Mouse (Mus musculus): ENCODE results near the gene Atp1a1.

Atp1a1 gene

DNA sequence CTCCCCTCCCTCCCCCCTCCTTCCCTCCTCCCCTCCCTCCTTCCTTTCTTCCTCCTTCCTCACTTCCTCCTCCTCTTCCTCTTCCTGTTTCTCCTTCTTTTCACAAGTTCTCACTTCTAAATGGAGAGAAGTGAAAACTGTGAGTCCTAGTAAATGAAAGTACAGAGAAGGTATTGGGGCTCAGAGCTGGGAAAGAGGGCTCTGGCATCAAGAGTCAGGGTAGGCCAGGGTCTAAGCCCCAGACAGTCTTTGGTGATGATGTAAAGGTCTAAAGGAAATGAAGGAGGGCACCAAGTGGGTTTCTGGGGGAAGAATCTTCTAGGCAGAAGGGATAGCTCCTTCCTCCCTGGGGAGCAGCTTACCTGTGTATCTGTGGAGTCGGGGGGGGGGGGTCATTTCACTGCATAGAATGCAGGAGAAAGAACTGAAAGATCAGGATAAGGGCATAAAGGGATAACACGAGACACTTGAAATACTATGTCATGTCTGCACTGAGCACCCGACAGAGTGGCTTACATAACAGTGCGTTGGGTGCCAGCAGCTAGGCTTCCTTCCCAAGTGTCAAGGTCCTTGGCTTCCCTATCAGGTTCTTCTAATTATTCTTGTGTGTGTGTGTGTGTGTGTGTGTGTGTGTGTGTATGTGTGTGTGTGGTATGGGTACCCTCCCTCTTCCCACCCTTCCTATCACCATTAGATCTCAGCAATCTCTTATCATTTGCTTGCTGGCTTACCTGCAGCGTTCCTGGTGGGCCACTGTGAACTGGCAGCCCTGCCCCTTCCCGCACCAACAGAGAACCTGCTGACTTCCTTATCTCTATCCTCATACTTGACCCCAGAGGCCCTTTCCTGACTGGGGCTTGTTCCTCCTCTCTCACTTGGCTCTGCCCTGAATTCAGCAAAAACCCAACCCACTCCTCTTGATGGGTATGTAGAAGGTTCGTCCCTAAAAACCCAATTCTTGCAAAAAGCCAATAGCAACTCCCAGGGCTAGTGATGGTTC lies 51.6 kb downstream of the Atp1a1 start:
- no peak for DNase-seq (ENCODE audit: low spot score)

DNA sequence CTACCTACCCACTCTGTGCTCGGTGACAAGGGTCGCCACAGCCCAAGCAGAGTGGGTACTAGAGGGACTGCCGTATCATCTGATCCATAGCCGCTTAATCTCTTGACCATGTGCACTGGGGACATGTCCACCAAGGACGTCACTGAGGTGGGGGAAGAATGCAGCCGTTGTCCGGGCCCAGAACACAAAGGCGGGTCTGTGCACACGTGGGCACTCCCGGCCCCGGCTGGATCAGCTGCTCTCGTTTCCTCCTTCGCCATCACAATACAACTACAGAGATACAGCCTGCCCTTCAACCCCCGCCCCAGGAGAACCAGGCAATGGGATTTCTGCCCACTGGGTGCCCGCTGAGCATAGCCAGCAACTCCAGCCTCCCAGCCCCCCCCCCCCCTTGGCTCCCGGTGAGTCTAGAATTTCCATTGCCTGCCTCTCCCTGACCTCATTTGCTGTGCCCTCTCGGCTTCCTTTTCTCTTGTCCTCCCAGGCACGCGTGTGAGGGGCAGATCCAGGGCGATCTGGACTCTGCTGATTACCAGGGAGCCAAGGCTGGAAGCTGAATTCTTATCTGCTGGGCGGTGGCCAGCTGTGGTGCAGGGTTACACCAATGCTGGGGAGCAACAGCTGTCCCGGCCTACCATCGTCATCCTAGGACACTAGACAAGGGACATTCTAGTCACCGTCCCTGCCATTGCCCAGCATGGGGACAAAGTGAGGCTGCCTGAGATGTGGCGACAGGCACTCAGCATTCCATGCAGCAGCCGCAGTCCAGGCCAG lies 52.8 kb downstream of the Atp1a1 start:
- no peak for DNase-seq (ENCODE audit: low spot score)

GRCm38 (mm10) chr3:101549749-101550148 lies 54.7 kb downstream of the Atp1a1 start:
- no peak for DNase-seq (ENCODE audit: low spot score)

DNA sequence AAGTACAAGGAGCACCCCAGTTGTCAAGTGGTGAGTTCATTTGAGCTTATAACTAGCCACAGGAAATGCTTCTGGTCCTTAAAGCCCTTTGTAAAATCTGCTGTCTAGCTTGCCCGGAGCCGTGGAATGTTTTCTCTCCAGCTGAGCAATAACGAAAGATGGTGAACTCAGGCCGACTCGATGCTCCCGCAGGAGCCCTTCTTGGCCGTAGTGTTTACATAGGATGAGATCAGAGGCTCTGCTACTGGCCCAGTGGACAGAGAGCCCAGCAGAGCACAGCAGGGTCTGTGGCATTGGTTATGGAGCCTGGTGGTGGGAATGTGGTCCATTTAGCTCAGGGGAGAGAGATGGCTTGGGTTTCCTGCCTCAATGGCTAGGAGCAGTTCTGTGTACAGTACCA lies 60.4 kb downstream of the Atp1a1 start:
- no peak for DNase-seq (ENCODE audit: low spot score)

- DNase-seq (ENCODE audit: low spot score), result no peak
Measured at GRCm38 (mm10) chr3:101541571-101541970, 62.9 kb downstream of the Atp1a1 start.

GRCm38 (mm10) chr3:101540568-101540967 lies 63.9 kb downstream of the Atp1a1 start:
- no peak for DNase-seq (ENCODE audit: low spot score)

DNA sequence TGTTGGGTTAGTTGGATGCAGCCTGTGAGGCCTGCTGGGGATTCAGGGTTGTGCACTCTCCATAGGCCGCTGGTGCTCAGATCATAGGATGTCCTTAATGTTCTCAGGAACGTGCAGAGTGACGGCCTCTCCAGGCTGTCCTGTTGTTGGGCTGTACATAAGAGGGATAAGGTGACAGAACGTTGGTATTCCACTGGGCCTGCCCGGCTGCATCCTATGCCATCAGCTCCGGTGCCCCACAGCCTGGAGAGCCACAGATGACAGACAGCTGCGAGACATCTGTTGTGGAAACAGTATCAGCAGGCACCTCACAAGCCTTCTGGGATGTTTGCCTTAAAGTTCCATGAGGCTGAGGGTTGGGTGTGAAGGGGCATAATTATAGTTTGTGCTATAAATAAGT lies 68.2 kb downstream of the Atp1a1 start:
- DNase-seq (ENCODE audit: low spot score), result no peak

DNA sequence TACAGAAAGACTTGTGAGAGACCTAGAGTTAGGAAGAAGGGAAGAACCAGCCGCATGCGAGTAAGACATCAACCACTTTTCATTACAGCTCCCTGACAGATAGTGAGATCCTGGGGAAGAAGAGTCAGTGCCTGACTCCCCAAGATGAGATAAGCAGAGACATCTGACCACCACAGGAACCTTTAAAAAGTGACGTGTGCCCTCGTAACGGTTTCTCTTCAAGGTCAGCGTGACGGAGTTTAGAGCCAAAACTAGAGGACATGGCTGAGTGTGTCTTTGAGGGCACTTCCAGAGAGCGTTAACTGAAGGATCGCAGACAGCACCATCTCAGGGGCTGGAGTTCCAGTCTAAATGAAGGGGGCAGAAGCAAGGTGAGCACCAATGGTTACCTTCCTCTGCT lies 70.2 kb downstream of the Atp1a1 start:
- no peak for DNase-seq (ENCODE audit: low spot score)

GRCm38 (mm10) chr3:101533373-101533772 lies 71.1 kb downstream of the Atp1a1 start:
- DNase-seq (ENCODE audit: low spot score), result no peak

- no peak for DNase-seq (ENCODE audit: low spot score)
Measured at GRCm38 (mm10) chr3:101530928-101531327, 73.6 kb downstream of the Atp1a1 start.

DNA sequence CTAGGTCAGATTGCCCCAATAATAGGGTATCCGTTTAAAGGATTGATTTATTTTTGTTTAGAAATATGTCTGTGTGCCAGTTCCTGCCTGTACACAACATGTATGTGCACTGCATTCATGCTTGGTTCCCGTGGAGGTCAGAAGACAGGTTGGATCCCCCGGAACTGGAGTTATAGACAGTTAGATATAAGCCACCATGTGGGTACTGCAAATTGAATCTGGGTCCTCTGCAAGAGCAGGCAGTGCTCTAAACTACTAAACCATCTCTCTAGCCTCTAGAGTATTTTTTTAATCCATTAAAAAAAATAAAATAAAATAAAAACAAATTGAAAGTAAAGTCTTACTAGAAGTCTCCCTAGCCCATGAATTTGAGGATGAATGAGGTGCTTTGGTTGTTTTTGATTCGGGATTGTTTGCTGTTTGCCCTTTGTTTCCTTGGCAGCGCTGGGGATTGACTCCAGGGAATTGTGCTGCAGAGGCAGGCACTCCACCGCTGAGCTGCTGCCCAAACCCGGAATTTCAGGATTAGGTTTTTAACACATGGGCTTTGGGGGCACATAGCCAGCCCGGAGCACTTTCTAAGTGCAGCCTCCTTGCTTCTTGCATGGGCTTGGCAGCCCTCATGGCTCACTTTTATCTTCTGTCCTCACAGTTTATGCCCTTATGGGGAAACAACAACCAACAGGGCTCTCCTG lies 75.4 kb downstream of the Atp1a1 start:
- no peak for DNase-seq (ENCODE audit: low spot score)

DNA sequence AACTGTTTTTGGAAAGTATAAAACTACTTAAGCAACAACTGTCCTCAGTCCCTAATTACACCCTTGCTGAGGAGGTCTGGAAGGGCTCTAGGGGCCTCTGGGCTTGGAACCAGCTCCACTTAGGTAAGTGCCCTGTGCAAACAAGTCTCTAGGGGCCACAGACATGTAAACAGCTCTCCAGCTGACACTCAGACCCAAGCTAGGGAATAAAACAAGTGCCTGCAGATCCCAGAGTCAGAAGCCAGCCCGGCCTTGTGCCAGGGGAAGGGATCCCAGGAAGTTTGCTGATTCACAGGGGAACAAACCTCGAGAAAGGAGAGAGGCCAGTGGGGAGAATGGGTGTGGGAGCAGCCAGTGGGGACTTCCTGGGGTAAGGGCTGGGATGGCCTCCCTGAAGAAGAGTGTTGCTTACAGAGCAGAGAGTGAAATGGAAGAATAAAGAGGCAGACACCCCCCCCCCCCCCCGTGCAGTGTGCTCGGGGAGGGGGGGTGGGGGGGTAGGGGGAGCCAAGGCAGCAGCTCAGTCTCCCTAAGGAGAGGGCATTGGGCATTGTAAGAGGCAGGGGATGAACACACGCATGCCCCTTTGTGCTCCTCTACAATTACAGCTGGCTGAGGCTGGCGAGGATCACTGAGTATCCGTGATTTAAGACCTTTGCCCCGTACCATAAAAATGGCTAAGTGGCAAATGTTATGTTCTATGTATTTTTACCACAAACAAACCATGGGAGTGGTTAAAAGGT lies 76.2 kb downstream of the Atp1a1 start:
- DNase-seq (ENCODE audit: low spot score), result no peak

- no peak for DNase-seq (ENCODE audit: low spot score)
Measured at GRCm38 (mm10) chr3:101526603-101527002, 77.9 kb downstream of the Atp1a1 start.
